Mouse (Mus musculus) testis, postnatal 14 days (tissue): Measurements from ENCODE around the gene Myd88.

Source experiments
- DNase-seq: peaks from one replicate; pipeline ENCODE4 v3.0.0; 2021; ENCODE audit warnings: low spot score

The Myd88 gene

DNA sequence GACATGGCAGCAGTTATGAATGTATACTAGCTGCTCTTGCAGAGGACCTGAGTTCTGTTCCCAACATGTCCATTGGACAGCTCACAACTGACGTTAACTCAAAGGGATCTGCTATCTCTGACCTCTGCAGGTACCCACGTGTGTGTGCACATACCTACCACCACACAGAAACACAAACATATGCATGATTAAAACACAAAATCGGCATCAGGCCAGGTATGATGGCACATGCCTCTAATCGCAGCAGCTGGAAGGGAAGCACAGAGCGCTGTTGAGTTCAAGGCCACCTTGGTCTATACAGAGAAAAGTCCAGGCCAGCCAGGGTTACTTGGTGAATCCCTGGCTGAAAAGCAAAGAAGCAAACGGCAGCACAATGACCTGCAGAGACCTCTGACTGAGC lies 43.5 kb downstream of the Myd88 start:
- no peak for DNase-seq

- DNase-seq, result no peak
Observed at GRCm38 (mm10) chr9:119290791-119291190, 50.4 kb downstream of the Myd88 start.
